Mouse (Mus musculus) ES-Bruce4 (cell line): Measurements from ENCODE around the gene Vat1. TPM values are rescaled to one million over a fixed set of nuclear protein-coding genes. Genes with fewer than 3 reads are reported as not detected.
"Not testable (repeated sequence)": the region's sequence is repeated elsewhere in the genome, so short reads cannot be mapped to it uniquely, and the experiment has no call there.

Experiments used
- H3K27ac ChIP-seq: 2 replicates; pipeline ENCODE4 v1.5.1; 2012; ENCODE audit warnings: low read length, inconsistent platforms; ENCODE audit not compliant: insufficient read depth
- H3K27me3 ChIP-seq: 2 replicates; pipeline ENCODE4 v1.6.1; 2012; ENCODE audit warnings: mild to moderate bottlenecking, low read length, inconsistent platforms; ENCODE audit not compliant: control insufficient read depth, poor library complexity, insufficient read depth, severe bottlenecking
- H3K36me3 ChIP-seq: 2 replicates; pipeline ENCODE4 v1.6.1; 2012; ENCODE audit warnings: inconsistent platforms, mild to moderate bottlenecking, low read length, moderate library complexity; ENCODE audit not compliant: control insufficient read depth, poor library complexity, insufficient read depth, severe bottlenecking
- H3K4me1 ChIP-seq: one replicate; pipeline ENCODE4 v1.8.1; 2011; ENCODE audit warnings: low read length; ENCODE audit not compliant: control insufficient read depth, insufficient read depth
- H3K4me3 ChIP-seq: 2 replicates; pipeline ENCODE4 v1.5.1; 2011; ENCODE audit warnings: low read depth, mild to moderate bottlenecking, low read length
- H3K9ac ChIP-seq: 2 replicates; pipeline ENCODE4 v1.6.1; 2012; ENCODE audit warnings: low read depth, mild to moderate bottlenecking, inconsistent platforms; ENCODE audit not compliant: poor library complexity, severe bottlenecking
- H3K9me3 ChIP-seq: replicated peaks from 2 replicates; pipeline ENCODE4 v1.6.1; 2012; ENCODE audit warnings: mild to moderate bottlenecking, low read length, inconsistent platforms; ENCODE audit not compliant: control insufficient read depth, poor library complexity, insufficient read depth, severe bottlenecking
- CTCF ChIP-seq: IDR thresholded peaks from one replicate; pipeline ENCODE4 v1.8.1; 2011; ENCODE audit warnings: low read depth, low read length
- EP300 ChIP-seq: IDR thresholded peaks from 2 replicates; pipeline ENCODE4 v1.6.1; 2011; ENCODE audit warnings: low read depth, low read length; ENCODE audit not compliant: insufficient read depth
- POLR2A ChIP-seq: IDR thresholded peaks from one replicate; pipeline ENCODE4 v1.8.1; 2011; ENCODE audit warnings: low read length; ENCODE audit not compliant: insufficient read depth
- polyA plus RNA-seq: library from polyadenylated mRNA; stranded (reverse); fragments of >200 nt; gene quantifications from 2 replicates; pipeline ENCODE4 v1.2.4, GENCODE M21; 2011; ENCODE audit warnings: low read depth; ENCODE audit not compliant: missing spikeins, insufficient read depth, insufficient read length

Vat1 gene
- polyA plus RNA-seq, 1 experiment = 91.2 TPM

DNA sequence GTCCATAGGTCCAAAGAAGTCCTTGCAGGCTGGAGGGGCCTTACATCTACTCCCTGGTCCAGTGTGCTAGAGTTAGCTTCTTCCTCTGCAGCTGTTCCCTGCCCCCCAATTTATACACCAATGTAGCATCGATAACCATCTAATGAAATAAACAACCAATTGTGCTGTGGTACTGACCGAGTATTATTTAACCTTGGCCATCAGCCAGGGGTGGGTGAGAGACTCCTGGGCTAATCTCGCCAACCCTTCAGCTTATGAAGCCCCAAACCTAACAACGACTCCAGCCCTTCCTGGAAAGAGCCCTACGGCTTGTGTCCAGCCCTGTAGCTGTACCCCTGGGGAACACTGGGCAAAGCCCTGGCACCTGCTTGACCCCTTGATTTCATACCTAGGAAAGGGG, 8.3 kb upstream of the Vat1 start:
- Histone ChIP-seq H3K27me3 (no peaks in the 10 kb centered on the region), H3K27ac (no peak overlapping the region), H3K4me3 (no peak overlapping the region), H3K36me3 (no peaks in the 10 kb centered on the region), H3K4me1 (peaks cover 6% of the 10 kb centered on the region), H3K9ac (no peak overlapping the region), H3K9me3 (no peaks in the 10 kb centered on the region)
- TF ChIP-seq CTCF (no peak), POLR2A (no peak), EP300 (no peak)

DNA sequence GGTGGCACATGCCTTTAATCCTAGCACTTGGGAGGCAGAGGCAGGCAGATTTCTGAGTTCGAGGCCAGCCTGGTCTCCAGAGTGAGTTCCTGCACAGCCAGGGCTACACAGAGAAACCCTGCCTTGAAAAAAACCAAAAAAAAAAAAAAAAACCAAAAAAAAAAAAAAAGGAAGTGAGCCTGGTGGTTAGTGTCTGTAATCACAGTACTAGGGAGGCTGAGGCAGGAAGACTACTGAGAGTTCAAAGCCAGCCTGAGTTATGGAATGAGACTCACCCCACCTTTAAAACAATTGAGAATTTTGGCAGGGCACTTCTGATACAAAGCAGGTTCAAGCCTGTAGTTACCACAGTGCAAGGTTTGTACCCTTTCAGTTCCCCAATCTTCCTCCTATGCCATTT, 7.7 kb upstream of the Vat1 start:
- not testable (repeated sequence) for H3K27ac ChIP-seq, H3K4me1 ChIP-seq, H3K27me3 ChIP-seq, H3K9me3 ChIP-seq, H3K36me3 ChIP-seq, H3K9ac ChIP-seq, H3K4me3 ChIP-seq

GRCm38 (mm10) chr11:101472336-101472735, 6.3 kb upstream of the Vat1 start:
- no peaks in the 10 kb centered on the region for H3K27me3 ChIP-seq
- H3K36me3 ChIP-seq = no peaks in the 10 kb centered on the region
- TF ChIP-seq EP300 = no peak
- no peak for TF ChIP-seq CTCF
- TF ChIP-seq POLR2A = no peak
- H3K4me3 ChIP-seq = no peak overlapping the region
- no peak overlapping the region for H3K27ac ChIP-seq
- no peaks in the 10 kb centered on the region for H3K9me3 ChIP-seq
- no peak overlapping the region for H3K9ac ChIP-seq
- H3K4me1 ChIP-seq = peaks cover 3% of the 10 kb centered on the region

DNA sequence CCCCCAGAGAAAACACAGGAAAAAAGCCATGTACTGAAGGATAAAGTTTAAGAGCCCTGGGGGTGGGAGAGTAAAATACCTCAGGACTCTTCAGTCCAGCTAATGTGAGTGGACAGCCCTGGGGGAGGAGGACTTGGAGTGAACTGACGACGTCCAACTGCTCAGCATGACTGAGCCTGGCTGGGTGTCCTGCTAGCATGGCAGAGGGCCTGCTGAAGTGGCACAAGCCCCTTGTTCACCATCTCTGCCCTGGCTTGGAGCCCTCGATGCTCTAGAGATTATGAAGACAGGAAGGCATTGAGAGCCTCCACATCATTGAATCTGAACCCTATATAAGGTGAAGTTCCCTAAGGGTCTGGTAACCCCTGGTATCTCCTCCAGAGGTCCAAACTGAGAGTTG, 5.9 kb upstream of the Vat1 start:
- Histone ChIP-seq H3K4me3 (no peak overlapping the region), H3K27ac (no peak overlapping the region), H3K9ac (no peak overlapping the region), H3K36me3 (no peaks in the 10 kb centered on the region), H3K4me1 (peaks cover 5% of the 10 kb centered on the region), H3K27me3 (no peaks in the 10 kb centered on the region), H3K9me3 (no peaks in the 10 kb centered on the region)
- TF ChIP-seq POLR2A (no peak), EP300 (no peak), CTCF (no peak)

- no peak overlapping the region for H3K27ac ChIP-seq
- H3K9me3 ChIP-seq = no peaks in the 10 kb centered on the region
- no peak overlapping the region for H3K4me3 ChIP-seq
- no peaks in the 10 kb centered on the region for H3K27me3 ChIP-seq
- TF ChIP-seq CTCF (no peak), EP300 (no peak), POLR2A (no peak)
- H3K4me1 ChIP-seq = peaks cover 5% of the 10 kb centered on the region
- H3K36me3 ChIP-seq = no peaks in the 10 kb centered on the region
- H3K9ac ChIP-seq = no peak overlapping the region
Measured at GRCm38 (mm10) chr11:101470206-101470605, 4.2 kb upstream of the Vat1 start.

DNA sequence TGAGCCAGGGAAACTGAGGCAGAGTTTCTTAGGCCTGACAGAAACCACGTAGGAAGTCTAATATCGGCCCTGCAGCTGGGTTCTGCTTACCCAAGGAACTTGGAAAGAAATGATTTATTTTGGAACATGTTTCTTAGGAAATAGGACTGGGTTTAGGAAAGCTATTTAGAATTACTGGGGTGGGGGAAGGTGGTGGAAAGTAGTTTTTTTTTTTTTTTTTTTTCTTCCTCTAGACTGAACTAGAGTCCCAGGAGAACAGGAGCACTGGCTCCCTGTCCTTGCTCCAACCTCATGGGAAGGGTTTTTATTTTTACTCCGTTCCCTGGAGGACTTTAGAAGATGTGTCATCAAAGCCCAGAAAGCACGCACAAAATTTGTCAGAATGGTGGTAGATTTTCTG, 3.1 kb upstream of the Vat1 start:
- Histone ChIP-seq H3K27me3 (no peaks in the 10 kb centered on the region), H3K4me1 (peaks cover 5% of the 10 kb centered on the region), H3K27ac (no peak overlapping the region), H3K4me3 (peak overlapping the region; percentile 86; the same call in 1 of the 2 replicates), H3K9ac (peak overlapping the region; percentile 91; the same call in 1 of the 2 replicates), H3K36me3 (no peaks in the 10 kb centered on the region), H3K9me3 (no peaks in the 10 kb centered on the region)
- TF ChIP-seq EP300 (no peak), CTCF (no peak)

GRCm38 (mm10) chr11:101468731-101469130, 2.7 kb upstream of the Vat1 start:
- TF ChIP-seq CTCF (no peak), EP300 (no peak), POLR2A (no peak)
- Histone ChIP-seq H3K4me1 (peaks cover 6% of the 10 kb centered on the region), H3K9me3 (no peaks in the 10 kb centered on the region), H3K9ac (peak overlapping the region; percentile 91), H3K27me3 (no peaks in the 10 kb centered on the region), H3K4me3 (peak overlapping the region; percentile 86), H3K27ac (no peak overlapping the region), H3K36me3 (no peaks in the 10 kb centered on the region)
